Mouse (Mus musculus): ENCODE results near the gene Naip6. TPM values are rescaled to one million over a fixed set of nuclear protein-coding genes. Genes with fewer than 3 reads are reported as not detected.
"Not testable (repeated sequence)": the region's sequence is repeated elsewhere in the genome, so short reads cannot be mapped to it uniquely, and the experiment has no call there.

The Naip6 gene
- 0.20 and 0.28 TPM in 2 replicates for polyA plus RNA-seq (2014; fragmentation: Nextera tagmentation; extraction: Ambion mirVana)

- H3K27me3 ChIP-seq (ENCODE audit: control insufficient read depth, insufficient read depth, low read length); H3K4me2 ChIP-seq (replicated peaks; ENCODE audit: low read depth, low read length); H3K4me1 ChIP-seq (ENCODE audit: control insufficient read depth, insufficient read depth, low read length); H3K9me3 ChIP-seq (ENCODE audit: control insufficient read depth, low read length); H3K4me3 ChIP-seq (ENCODE audit: low read length); ATAC-seq (ENCODE audit: low FRiP score, low TSS enrichment); H3K27ac ChIP-seq (ENCODE audit: low read depth, low read length); H3K9ac ChIP-seq (ENCODE audit: low read depth, low read length); H3K36me3 ChIP-seq (ENCODE audit: control insufficient read depth, insufficient read depth, low read length): not testable (repeated sequence)
- WGBS: 82% methylated on average over 6 of the region's 6 CpGs
Measured at GRCm38 (mm10) chr13:100317256-100317893, at the start of gene Naip6. Naip6 (minus strand) TSS chr13:100317674.

GRCm38 (mm10) chr13:100352315-100352714, 34.8 kb upstream of the Naip6 start:
- not testable (repeated sequence) for H3K4me3 ChIP-seq (ENCODE audit: low read length); H3K27ac ChIP-seq (ENCODE audit: low read depth, low read length); H3K27me3 ChIP-seq (ENCODE audit: control insufficient read depth, insufficient read depth, low read length); H3K36me3 ChIP-seq (ENCODE audit: control insufficient read depth, insufficient read depth, low read length); H3K4me1 ChIP-seq (ENCODE audit: control insufficient read depth, insufficient read depth, low read length); ATAC-seq (ENCODE audit: low FRiP score, low TSS enrichment); H3K9me3 ChIP-seq (ENCODE audit: control insufficient read depth, low read length); H3K9ac ChIP-seq (ENCODE audit: low read depth, low read length); H3K4me2 ChIP-seq (replicated peaks; ENCODE audit: low read depth, low read length)
- 65% methylated on average over 2 of the region's 2 CpGs for WGBS

GRCm38 (mm10) chr13:100349510-100350173, 32.2 kb upstream of the Naip6 start:
- H3K4me1 ChIP-seq (ENCODE audit: control insufficient read depth, insufficient read depth, low read length); H3K36me3 ChIP-seq (ENCODE audit: control insufficient read depth, insufficient read depth, low read length); H3K9ac ChIP-seq (ENCODE audit: low read depth, low read length); H3K9me3 ChIP-seq (ENCODE audit: control insufficient read depth, low read length); H3K27me3 ChIP-seq (ENCODE audit: control insufficient read depth, insufficient read depth, low read length); H3K27ac ChIP-seq (ENCODE audit: low read depth, low read length); H3K4me3 ChIP-seq (ENCODE audit: low read length); H3K4me2 ChIP-seq (replicated peaks; ENCODE audit: low read depth, low read length); ATAC-seq (ENCODE audit: low FRiP score, low TSS enrichment): not testable (repeated sequence)
- 82% methylated on average over 1 of the region's 2 CpGs for WGBS

- ATAC-seq (ENCODE audit: low FRiP score, low TSS enrichment): no peak
- H3K36me3 ChIP-seq (ENCODE audit: control insufficient read depth, insufficient read depth, low read length): no peaks in the 10 kb centered on the region
- H3K9ac ChIP-seq (ENCODE audit: low read depth, low read length): no peak overlapping the region
- WGBS: 82% methylated on average over 2 of the region's 2 CpGs
- H3K9me3 ChIP-seq (ENCODE audit: control insufficient read depth, low read length): no peaks in the 10 kb centered on the region
- H3K4me2 ChIP-seq (replicated peaks; ENCODE audit: low read depth, low read length): no peak overlapping the region
- H3K4me3 ChIP-seq (ENCODE audit: low read length): no peak overlapping the region
- no peaks in the 10 kb centered on the region for H3K4me1 ChIP-seq (ENCODE audit: control insufficient read depth, insufficient read depth, low read length)
- H3K27ac ChIP-seq (ENCODE audit: low read depth, low read length): no peak overlapping the region
- no peaks in the 10 kb centered on the region for H3K27me3 ChIP-seq (ENCODE audit: control insufficient read depth, insufficient read depth, low read length)
Measured at GRCm38 (mm10) chr13:100341822-100342221, 24.3 kb upstream of the Naip6 start.

GRCm38 (mm10) chr13:100331728-100332127, 14.3 kb upstream of the Naip6 start:
- H3K36me3 ChIP-seq (ENCODE audit: control insufficient read depth, insufficient read depth, low read length); H3K4me1 ChIP-seq (ENCODE audit: control insufficient read depth, insufficient read depth, low read length); H3K4me3 ChIP-seq (ENCODE audit: low read length); H3K27me3 ChIP-seq (ENCODE audit: control insufficient read depth, insufficient read depth, low read length); H3K9ac ChIP-seq (ENCODE audit: low read depth, low read length); H3K4me2 ChIP-seq (replicated peaks; ENCODE audit: low read depth, low read length); H3K27ac ChIP-seq (ENCODE audit: low read depth, low read length); H3K9me3 ChIP-seq (ENCODE audit: control insufficient read depth, low read length): not testable (repeated sequence)
- 34% methylated on average over 5 of the region's 5 CpGs for WGBS
- 0 out of 2 replicates have a peak, but pooled peaks have one; percentile 32 for ATAC-seq (ENCODE audit: low FRiP score, low TSS enrichment)

GRCm38 (mm10) chr13:100328899-100329298, 11.4 kb upstream of the Naip6 start:
- not testable (repeated sequence) for H3K4me1 ChIP-seq (ENCODE audit: control insufficient read depth, insufficient read depth, low read length); H3K36me3 ChIP-seq (ENCODE audit: control insufficient read depth, insufficient read depth, low read length); H3K9me3 ChIP-seq (ENCODE audit: control insufficient read depth, low read length); H3K27me3 ChIP-seq (ENCODE audit: control insufficient read depth, insufficient read depth, low read length); H3K9ac ChIP-seq (ENCODE audit: low read depth, low read length); H3K4me3 ChIP-seq (ENCODE audit: low read length); H3K4me2 ChIP-seq (replicated peaks; ENCODE audit: low read depth, low read length); H3K27ac ChIP-seq (ENCODE audit: low read depth, low read length); ATAC-seq (ENCODE audit: low FRiP score, low TSS enrichment)
- 24% methylated on average over 1 of the region's 1 CpGs for WGBS

- H3K9me3 ChIP-seq (ENCODE audit: control insufficient read depth, low read length); H3K27ac ChIP-seq (ENCODE audit: low read depth, low read length); H3K4me2 ChIP-seq (replicated peaks; ENCODE audit: low read depth, low read length); H3K4me3 ChIP-seq (ENCODE audit: low read length); ATAC-seq (ENCODE audit: low FRiP score, low TSS enrichment); H3K36me3 ChIP-seq (ENCODE audit: control insufficient read depth, insufficient read depth, low read length); H3K9ac ChIP-seq (ENCODE audit: low read depth, low read length); H3K27me3 ChIP-seq (ENCODE audit: control insufficient read depth, insufficient read depth, low read length); H3K4me1 ChIP-seq (ENCODE audit: control insufficient read depth, insufficient read depth, low read length): not testable (repeated sequence)
- 59% methylated on average over 2 of the region's 2 CpGs for WGBS
Measured at GRCm38 (mm10) chr13:100328029-100328428, 10.6 kb upstream of the Naip6 start.

GRCm38 (mm10) chr13:100322266-100322837, 4.9 kb upstream of the Naip6 start:
- not testable (repeated sequence) for H3K4me1 ChIP-seq (ENCODE audit: control insufficient read depth, insufficient read depth, low read length); H3K36me3 ChIP-seq (ENCODE audit: control insufficient read depth, insufficient read depth, low read length); H3K27ac ChIP-seq (ENCODE audit: low read depth, low read length); H3K9me3 ChIP-seq (ENCODE audit: control insufficient read depth, low read length); H3K4me3 ChIP-seq (ENCODE audit: low read length); H3K9ac ChIP-seq (ENCODE audit: low read depth, low read length); H3K27me3 ChIP-seq (ENCODE audit: control insufficient read depth, insufficient read depth, low read length); H3K4me2 ChIP-seq (replicated peaks; ENCODE audit: low read depth, low read length); ATAC-seq (ENCODE audit: low FRiP score, low TSS enrichment)
- WGBS: 75% methylated on average over 3 of the region's 3 CpGs

- Histone ChIP-seq H3K9me3 (ENCODE audit: control insufficient read depth, low read length) (no peaks in the 10 kb centered on the region), H3K27ac (ENCODE audit: low read depth, low read length) (no peak overlapping the region), H3K36me3 (ENCODE audit: control insufficient read depth, insufficient read depth, low read length) (no peaks in the 10 kb centered on the region), H3K4me3 (ENCODE audit: low read length) (no peak overlapping the region), H3K27me3 (ENCODE audit: control insufficient read depth, insufficient read depth, low read length) (no peaks in the 10 kb centered on the region), H3K4me1 (ENCODE audit: control insufficient read depth, insufficient read depth, low read length) (no peaks in the 10 kb centered on the region), H3K4me2 (replicated peaks; ENCODE audit: low read depth, low read length) (no peak overlapping the region), H3K9ac (ENCODE audit: low read depth, low read length) (no peak overlapping the region)
- no peak for ATAC-seq (ENCODE audit: low FRiP score, low TSS enrichment)
- 80% methylated on average over 1 of the region's 1 CpGs for WGBS
Measured at GRCm38 (mm10) chr13:100284611-100285010, 32.9 kb downstream of the Naip6 start.
